Comparison of ENCODE assay signal across 11 mouse cellular contexts in the genomic region with DNA sequence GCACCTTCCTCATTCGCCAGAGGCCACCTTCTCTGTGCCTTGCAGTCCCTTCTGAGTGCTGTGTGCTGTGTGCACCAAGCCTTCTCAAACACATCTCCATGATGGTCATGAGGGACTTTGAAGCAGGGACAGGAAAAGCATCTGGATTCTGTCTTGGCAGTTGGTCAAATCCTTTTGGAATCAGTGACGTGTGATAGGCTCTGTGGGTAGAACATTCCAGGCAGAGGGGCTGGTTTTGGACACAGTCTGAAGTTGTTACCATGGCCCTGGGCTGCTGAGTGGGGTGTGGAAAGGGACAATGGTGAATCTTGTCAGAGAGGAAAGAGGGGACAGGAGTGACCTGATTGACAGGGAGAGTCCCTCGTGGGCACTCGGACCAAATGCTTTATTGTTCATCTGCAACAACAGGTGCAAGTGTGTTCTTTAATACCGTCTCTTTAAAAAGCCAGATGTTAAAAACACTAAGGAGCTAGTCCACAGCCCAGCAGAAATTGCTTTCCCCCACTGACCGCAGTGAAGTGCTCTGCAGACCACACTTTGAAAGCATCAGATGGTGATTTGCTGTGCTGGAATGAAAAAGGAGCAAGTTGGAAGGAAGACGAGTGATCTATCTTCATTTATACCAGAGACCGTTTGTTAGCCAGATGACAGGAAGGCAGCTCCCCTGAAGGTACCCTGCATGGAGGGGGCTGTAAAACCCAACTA.
DNase-seq lines count a peak whose midpoint lies in the region; ATAC-seq lines count a peak whose summit lies in the region.
"Had no signal": no experiment of that assay in that cellular context is flagged by ENCODE, and none has a peak within 500 bp of the region (broad histone marks: within the 10 kb centered on the region; RNA-seq: fewer than 3 reads in every experiment).

No protein-coding gene starts in this region.

- DNase-seq in kidney, postnatal 14 days: peak; percentile 8
- DNase-seq in kidney, adult 9 months: no peak
- DNase-seq in embryo, embryonic 10.5 days (ENCODE audit: low spot score): peak; percentile 42
- DNase-seq in lung, postnatal 36 days: peak; percentile 10
- no peak for DNase-seq in ovary, postnatal 14 days (ENCODE audit: low spot score)
- DNase-seq in frontal cortex, adult 2 months (ENCODE audit: extremely low spot score in 1 of 2, low spot score in 1 of 2): no peak
- DNase-seq in cerebellum, postnatal 4 days (ENCODE audit: low spot score in 2 of 2): no peak
- DNase-seq: kidney, adult 11 months; thymus, adult 2 months had no signal

- ATAC-seq in hematopoietic stem cell, adult 5-6 weeks (replicated peaks in 1 of 2; ENCODE audit: insufficient read depth in 1 of 2, low FRiP score in 2 of 2, low TSS enrichment in 1 of 2, low read depth in 1 of 2, poor library complexity in 2 of 2, severe bottlenecking in 2 of 2): peak; percentile 23 to 24; a peak in 1 of 4 replicates
- ATAC-seq: midbrain, embryonic 15.5 days had no signal

Comparison
In these comparisons a context has a peak if more than half of its experiments do, and no peak if none do; other contexts are left out.
1. DNase-seq: peak in kidney, postnatal 14 days (single experiment), embryo, embryonic 10.5 days (single experiment) and lung, postnatal 36 days (single experiment); none in kidney, adult 9 months (single experiment), ovary, postnatal 14 days (single experiment), frontal cortex, adult 2 months (0 of 2) and cerebellum, postnatal 4 days (0 of 2).